In genomic region chr2:164745843-164746479, GRCm38 (mm10) we compare ENCODE assay signal across 8 mouse cellular contexts. TPM values are rescaled to one million over a fixed set of nuclear protein-coding genes. Genes with fewer than 3 reads are reported as not detected.
DNase-seq lines count a peak whose midpoint lies in the region; ATAC-seq and TF ChIP-seq lines count a peak whose summit lies in the region.

Gene Wfdc3, minus strand, starts transcription at chr2:164745931.
Gene Dnttip1, plus strand, starts transcription at chr2:164745983.

- under 1% methylated on average over 69 of the region's 70 CpGs for WGBS in hindbrain, postnatal 0 days
- WGBS in macrophage (ENCODE audit: missing documents) = under 1% methylated on average over 65 of the region's 70 CpGs

- peak within 1 kb of the TSS; percentile 83 for H3K27ac ChIP-seq in hindbrain, postnatal 0 days
- peak within 1 kb of the TSS; percentile 80 for H3K27ac ChIP-seq in left cerebral cortex, adult 2 months
- peak within 1 kb of the TSS; percentile 43 for H3K27ac ChIP-seq in macrophage

- peaks cover 7% of the 10 kb centered on the region; the same call in 1 of the 2 replicates for H3K36me3 ChIP-seq in hindbrain, postnatal 0 days (ENCODE audit: insufficient read depth, low read length)
- H3K36me3 ChIP-seq in macrophage (ENCODE audit: inconsistent target) = peaks cover 27% of the 10 kb centered on the region; the same call in 1 of the 2 replicates

- H3K4me2 ChIP-seq in hindbrain, postnatal 0 days (ENCODE audit: low read depth, low read length) = peak within 1 kb of the TSS; percentile 88

- peak; percentile 90 for ATAC-seq in activated CD4-positive, CD25-positive, alpha-beta regulatory T cell, adult 4 months
- ATAC-seq in common myeloid progenitor, adult 5-6 weeks (replicated peaks; ENCODE audit: low read depth, poor library complexity, severe bottlenecking) = peak; percentile 82
- peak; percentile 96 for ATAC-seq in hindbrain, postnatal 0 days

- peak within 1 kb of the TSS; percentile 91 for H3K9ac ChIP-seq in hindbrain, postnatal 0 days (replicated peaks; ENCODE audit: low read length)

- peak within 1 kb of the TSS; percentile 96 for H3K4me3 ChIP-seq in hindbrain, postnatal 0 days (ENCODE audit: low read length)
- peak within 1 kb of the TSS; percentile 87 for H3K4me3 ChIP-seq in left cerebral cortex, adult 2 months
- H3K4me3 ChIP-seq in macrophage (ENCODE audit: inconsistent target) = peak within 1 kb of the TSS; percentile 91

- TF ChIP-seq CTCF in hindbrain, postnatal 0 days (IDR thresholded peaks at IDR 0.05; ENCODE audit: low read depth) = no peak
- no peak for TF ChIP-seq CTCF in left cerebral cortex, adult 2 months (IDR thresholded peaks at IDR 0.05)

- H3K9me3 ChIP-seq in hindbrain, postnatal 0 days (ENCODE audit: low read length) = no peaks in the 10 kb centered on the region

- H3K4me1 ChIP-seq in hindbrain, postnatal 0 days (ENCODE audit: insufficient read depth, low read length) = peaks cover 10% of the 10 kb centered on the region

- no peaks in the 10 kb centered on the region for H3K27me3 ChIP-seq in hindbrain, postnatal 0 days (ENCODE audit: insufficient read depth, low read length)

- DNase-seq in gastrocnemius, adult 8-10 months (ENCODE audit: low spot score in 2 of 2) = peak; percentile 86 to 88
- DNase-seq in hindbrain, postnatal 0 days (ENCODE audit: low spot score) = peak; percentile 97
- peak; percentile 96 for DNase-seq in left cerebral cortex, adult 2 months (ENCODE audit: extremely low spot score in 1 of 2, low spot score in 2 of 2)
- peak; percentile 86 for DNase-seq in retina, postnatal 7 days (ENCODE audit: low read depth, low spot score)
- DNase-seq in urinary bladder, adult 18-20 months (ENCODE audit: low spot score in 2 of 2) = peak; percentile 88 to 93

- H3K79me2 ChIP-seq in macrophage (ENCODE audit: inconsistent target) = peaks cover 49% of the 10 kb centered on the region

- intact Hi-C loops in left cerebral cortex, adult 2 months (cut with DNase I) = loop anchor here (10.0 kb wide), 1 partner anchor 261 kb away; the partner anchor contains the start of gene Dbndd2

RNA-seq across cellular contexts. Expression of gene Wfdc3, which starts in this region (rescaled TPM):
- not detected for polyA plus RNA-seq in activated CD4-positive, CD25-positive, alpha-beta regulatory T cell, adult 4 months (2017; shearing (Covaris generic))
- total RNA-seq in common myeloid progenitor, adult 5-6 weeks (2017) = 1.1 TPM in 1 of 2 replicates, not detected in the other
- total RNA-seq in gastrocnemius, adult 8-10 months (2022) = not detected
- total RNA-seq in hindbrain, postnatal 0 days (2014; rRNA removed) = 1.3 TPM in 2 replicates
- polyA plus RNA-seq in hindbrain, postnatal 0 days (2015; fragmentation: Nextera tagmentation; extraction: Ambion mirVana) = 0.73 and 0.76 TPM in 2 replicates
- total RNA-seq in left cerebral cortex, adult 2 months (2021) = 1 to 10 TPM; 1.4 to 1.6 TPM
- under 1 TPM in 3 of 26 experiments, not detected in 23; 0.36 to 0.70 (median 0.43) TPM for total RNA-seq in macrophage (2018; cell fraction: chromatin; rRNA removed)
- total RNA-seq in macrophage (2018; cell fraction: cytosol; rRNA removed) = not detected
- 1 to 10 TPM in 1 of 26 experiments, under 1 TPM in 3, not detected in 22; 0.41 to 1.7 (median 0.83) TPM for total RNA-seq in macrophage (2018; cell fraction: nucleus; rRNA removed)
- polyA plus RNA-seq in macrophage (2018) = not detected in 3 replicates

RNA-seq across cellular contexts. Expression of gene Dnttip1, which starts in this region (rescaled TPM):
- polyA plus RNA-seq in activated CD4-positive, CD25-positive, alpha-beta regulatory T cell, adult 4 months (2017; shearing (Covaris generic)) = 1 to 10 TPM; 6.0 to 6.5 TPM
- total RNA-seq in common myeloid progenitor, adult 5-6 weeks (2017) = 26.7 and 29.6 TPM in 2 replicates
- 10 to 100 TPM; 15.6 to 21.0 (median 17.7) TPM for total RNA-seq in gastrocnemius, adult 8-10 months (2022)
- total RNA-seq in hindbrain, postnatal 0 days (2014; rRNA removed) = 17.1 and 24.9 TPM in 2 replicates
- 53.9 and 56.1 TPM in 2 replicates for polyA plus RNA-seq in hindbrain, postnatal 0 days (2015; fragmentation: Nextera tagmentation; extraction: Ambion mirVana)
- total RNA-seq in left cerebral cortex, adult 2 months (2021) = 10 to 100 TPM; 37.6 to 37.9 TPM
- total RNA-seq in macrophage (2018; cell fraction: chromatin; rRNA removed) = 100 to 1,000 TPM in 1 of 26 experiments, 10 to 100 TPM in 25; 39.0 to 101 (median 55.4) TPM
- 10 to 100 TPM; 16.5 to 22.4 (median 19.9) TPM for total RNA-seq in macrophage (2018; cell fraction: cytosol; rRNA removed)
- total RNA-seq in macrophage (2018; cell fraction: nucleus; rRNA removed) = 10 to 100 TPM; 18.5 to 40.3 (median 29.0) TPM
- 20.7 to 27.5 TPM (median 21.6 TPM) in 3 replicates for polyA plus RNA-seq in macrophage (2018)

Comparison
In these comparisons a context has a peak if more than half of its experiments do, and no peak if none do; other contexts are left out.
1. Peak in every context shown above with its lines: DNase-seq, ATAC-seq, H3K4me3 ChIP-seq and H3K27ac ChIP-seq.